Mouse (Mus musculus) liver, embryonic 11.5 days (tissue): ENCODE data around the gene Naa50. TPM values are rescaled to one million over a fixed set of nuclear protein-coding genes. Genes with fewer than 3 reads are reported as not detected.

Experiments
- ATAC-seq: fragments of 200-750 bp; cut with Nextera tagmentation; replicated peaks from 2 replicates; pipeline ENCODE4 v1.8.0; 2017; ENCODE audit warnings: moderate number of reproducible peaks, mild to moderate bottlenecking, moderate TSS enrichment, moderate library complexity; ENCODE audit not compliant: low FRiP score
- DNase-seq: peaks from one replicate; pipeline ENCODE4 v3.0.0-alpha.2; 2017; ENCODE audit warnings: low spot score
- H3K27ac ChIP-seq: fragments of 300-500 bp; sonication (generic); 2 replicates; pipeline ENCODE4 v1.5.1; 2014; ENCODE audit warnings: mild to moderate bottlenecking, low read depth, low read length, control low read depth
- H3K27me3 ChIP-seq: fragments of 300-500 bp; sonication (generic); replicated peaks from 2 replicates; pipeline ENCODE4 v1.6.1; 2014; ENCODE audit warnings: low read length, mixed read lengths; ENCODE audit not compliant: control insufficient read depth, insufficient read depth
- H3K36me3 ChIP-seq: fragments of 300-500 bp; sonication (generic); 2 replicates; pipeline ENCODE4 v1.6.1; 2014; ENCODE audit warnings: mild to moderate bottlenecking, low read length, moderate library complexity, mixed read lengths; ENCODE audit not compliant: control insufficient read depth, insufficient read depth
- H3K4me1 ChIP-seq: fragments of 300-500 bp; sonication (generic); replicated peaks from 2 replicates; pipeline ENCODE4 v1.6.1; 2014; ENCODE audit warnings: low read length, mixed read lengths; ENCODE audit not compliant: control insufficient read depth, insufficient read depth
- H3K4me2 ChIP-seq: fragments of 300-500 bp; sonication (generic); 2 replicates; pipeline ENCODE4 v1.6.1; 2014; ENCODE audit warnings: mild to moderate bottlenecking, control low read depth, moderate library complexity
- H3K4me3 ChIP-seq: fragments of 300-500 bp; sonication (generic); 2 replicates; pipeline ENCODE4 v1.5.1; 2014; ENCODE audit warnings: low read depth, low read length, control low read depth
- H3K9ac ChIP-seq: fragments of 300-500 bp; sonication (generic); 2 replicates; pipeline ENCODE4 v1.6.1; 2014; ENCODE audit warnings: low read depth, low read length, control low read depth
- H3K9me3 ChIP-seq: fragments of 300-500 bp; sonication (generic); 2 replicates; pipeline ENCODE4 v1.6.1; 2016; ENCODE audit warnings: low read length, inconsistent platforms, mixed read lengths; ENCODE audit not compliant: control insufficient read depth
- WGBS: fragments of 180-500 bp; shearing (Covaris S2); extraction: QIAGEN DNeasy Blood & Tissue Kit; methylation state at CpG from one replicate; pipeline ENCODE4 v1.1.7; 2014; 5-methylcytosine and 5-hydroxymethylcytosine counted together
- polyA plus RNA-seq: library from polyadenylated mRNA; unstranded; fragments of >200 nt; fragmentation: Nextera tagmentation; extraction: Ambion mirVana; gene quantifications from 2 replicates; pipeline ENCODE4 v1.2.1, GENCODE M21; 2014

Gene Naa50
- polyA plus RNA-seq, 1 experiment from 2014 or later: 143 TPM

GRCm38 (mm10) chr16:44163831-44164230, 24.2 kb downstream of the Naa50 start:
- H3K9ac ChIP-seq: no peak overlapping the region
- H3K4me1 ChIP-seq: no peaks in the 10 kb centered on the region
- no peak overlapping the region for H3K4me2 ChIP-seq
- no peak overlapping the region for H3K27ac ChIP-seq
- ATAC-seq (no peak), DNase-seq (no peak)
- no peaks in the 10 kb centered on the region; the same call in 1 of the 2 replicates for H3K36me3 ChIP-seq
- H3K4me3 ChIP-seq: no peak overlapping the region
- WGBS: 83% methylated on average over 2 of the region's 2 CpGs
- no peaks in the 10 kb centered on the region for H3K9me3 ChIP-seq
- no peaks in the 10 kb centered on the region for H3K27me3 ChIP-seq

GRCm38 (mm10) chr16:44165182-44165581, 25.6 kb downstream of the Naa50 start:
- no peak overlapping the region for H3K9ac ChIP-seq
- 54% methylated on average over 3 of the region's 3 CpGs for WGBS
- DNase-seq: no peak
- ATAC-seq: 0 out of 2 replicates have a peak, but pooled peaks have one; percentile 35
- no peaks in the 10 kb centered on the region for H3K36me3 ChIP-seq
- no peak overlapping the region for H3K4me2 ChIP-seq
- no peak overlapping the region for H3K27ac ChIP-seq
- H3K4me1 ChIP-seq: no peaks in the 10 kb centered on the region
- no peak overlapping the region for H3K4me3 ChIP-seq
- H3K27me3 ChIP-seq: no peaks in the 10 kb centered on the region
- H3K9me3 ChIP-seq: no peaks in the 10 kb centered on the region

- ATAC-seq (no peak), DNase-seq (no peak)
- Histone ChIP-seq H3K9me3 (no peaks in the 10 kb centered on the region), H3K9ac (no peak overlapping the region), H3K4me3 (no peak overlapping the region), H3K36me3 (no peaks in the 10 kb centered on the region), H3K4me1 (no peaks in the 10 kb centered on the region), H3K27me3 (no peaks in the 10 kb centered on the region), H3K4me2 (no peak overlapping the region), H3K27ac (no peak overlapping the region)
- WGBS: 88% methylated on average over 4 of the region's 4 CpGs
Observed at GRCm38 (mm10) chr16:44168990-44169389, 29.4 kb downstream of the Naa50 start.

GRCm38 (mm10) chr16:44172297-44173154, 32.9 kb downstream of the Naa50 start:
- Histone ChIP-seq H3K4me1 (peaks cover 21% of the 10 kb centered on the region), H3K9me3 (no peaks in the 10 kb centered on the region), H3K36me3 (no peaks in the 10 kb centered on the region), H3K4me3 (peak overlapping the region; percentile 95), H3K27me3 (no peaks in the 10 kb centered on the region), H3K9ac (peak overlapping the region; percentile 71), H3K4me2 (peak overlapping the region; percentile 69), H3K27ac (peak overlapping the region; percentile 97)
- DNase-seq (peak; percentile 97), ATAC-seq (peak; percentile 98)
- under 1% methylated on average over 26 of the region's 26 CpGs for WGBS

GRCm38 (mm10) chr16:44173155-44173941, 33.7 kb downstream of the Naa50 start, which contains the start of gene Usf3:
Usf3 (plus strand) TSS chr16:44173246.
- peak within 1 kb of the TSS; percentile 97 for H3K9ac ChIP-seq
- H3K4me2 ChIP-seq: peak within 1 kb of the TSS; percentile 85
- peaks cover 26% of the 10 kb centered on the region for H3K4me1 ChIP-seq
- DNase-seq: peak; percentile 73
- H3K27me3 ChIP-seq: no peaks in the 10 kb centered on the region
- peak within 1 kb of the TSS; percentile 95 for H3K4me3 ChIP-seq
- ATAC-seq: peak; percentile 62
- peak within 1 kb of the TSS; percentile 97 for H3K27ac ChIP-seq
- H3K36me3 ChIP-seq: 0 out of 2 replicates have a peak, but pooled peaks cover 2% of the 10 kb centered on the region
- WGBS: under 1% methylated on average over 45 of the region's 77 CpGs
- no peaks in the 10 kb centered on the region for H3K9me3 ChIP-seq

GRCm38 (mm10) chr16:44173966-44174530, 34.4 kb downstream of the Naa50 start:
- DNase-seq: no peak
- Histone ChIP-seq H3K27ac (peak overlapping the region; percentile 97), H3K36me3 (0 out of 2 replicates have a peak, but pooled peaks cover 4% of the 10 kb centered on the region), H3K9ac (peak overlapping the region; percentile 97), H3K27me3 (no peaks in the 10 kb centered on the region), H3K4me2 (peak overlapping the region; percentile 85), H3K4me3 (peak overlapping the region; percentile 95), H3K9me3 (no peaks in the 10 kb centered on the region), H3K4me1 (peaks cover 31% of the 10 kb centered on the region)
- 13% methylated on average over 7 of the region's 7 CpGs for WGBS
- no peak for ATAC-seq

GRCm38 (mm10) chr16:44175001-44175400, 35.4 kb downstream of the Naa50 start:
- peak overlapping the region; percentile 97 for H3K27ac ChIP-seq
- peak overlapping the region; percentile 95 for H3K4me3 ChIP-seq
- 29% methylated on average over 1 of the region's 1 CpGs for WGBS
- H3K9me3 ChIP-seq: no peaks in the 10 kb centered on the region
- H3K4me1 ChIP-seq: peaks cover 31% of the 10 kb centered on the region
- no peaks in the 10 kb centered on the region for H3K27me3 ChIP-seq
- ATAC-seq (no peak), DNase-seq (no peak)
- H3K36me3 ChIP-seq: 0 out of 2 replicates have a peak, but pooled peaks cover 4% of the 10 kb centered on the region
- H3K4me2 ChIP-seq: peak overlapping the region; percentile 85
- H3K9ac ChIP-seq: peak overlapping the region; percentile 30

GRCm38 (mm10) chr16:44176511-44176910, 36.9 kb downstream of the Naa50 start:
- no peak overlapping the region for H3K4me3 ChIP-seq
- H3K9me3 ChIP-seq: no peaks in the 10 kb centered on the region
- H3K27me3 ChIP-seq: no peaks in the 10 kb centered on the region
- peaks cover 7% of the 10 kb centered on the region; the same call in 1 of the 2 replicates for H3K36me3 ChIP-seq
- WGBS: 65% methylated on average over 2 of the region's 2 CpGs
- peaks cover 31% of the 10 kb centered on the region for H3K4me1 ChIP-seq
- H3K4me2 ChIP-seq: peak overlapping the region; percentile 51
- H3K9ac ChIP-seq: 0 out of 2 replicates have a peak overlapping the region, but pooled peaks have one; percentile 20
- H3K27ac ChIP-seq: peak overlapping the region; percentile 69
- DNase-seq: no peak
- ATAC-seq: no peak
